Mouse (Mus musculus): ENCODE results near the gene Prom2. TPM values are rescaled to one million over a fixed set of nuclear protein-coding genes. Genes with fewer than 3 reads are reported as not detected.

Prom2 gene
- not detected for total RNA-seq (2023)

GRCm38 (mm10) chr2:127541185-127541584, at the start of gene Prom2:
TSS of gene Prom2 (minus strand) at chr2:127541467.

GRCm38 (mm10) chr2:127586694-127587513, 45.6 kb upstream of the Prom2 start, which contains the start of the genes Zfp661 and Mrps5:
TSS of gene Zfp661 (minus strand) at chr2:127587094.
TSS of gene Mrps5 (plus strand) at chr2:127587222.

GRCm38 (mm10) chr2:127522006-127522441, 19.2 kb downstream of the Prom2 start, which contains the start of gene Kcnip3:
TSS of gene Kcnip3 (minus strand) at chr2:127522094.

Other genes with a start within 250 kb of the Prom2 start
- gene Dusp2, start 205.3 kb downstream of the Prom2 start, total RNA-seq (2023) = 10 to 100 TPM; 44.8 to 47.5 TPM
- under 1 TPM; 0.13 to 0.15 TPM for gene Astl, start 202.8 kb downstream of the Prom2 start, total RNA-seq (2023)
- not detected for gene Adra2b, start 178.3 kb downstream of the Prom2 start, total RNA-seq (2023)
- gene Gpat2, start 116.3 kb downstream of the Prom2 start, total RNA-seq (2023) = not detected
- 1 to 10 TPM; 7.6 to 8.4 TPM for gene Fahd2a, start 96.9 kb downstream of the Prom2 start, total RNA-seq (2023)
- gene Kcnip3, start 19.4 kb downstream of the Prom2 start, total RNA-seq (2023) = 1 to 10 TPM in 1 of 2 experiments, under 1 TPM in 1; 0.95 to 1.5 TPM
- 1 to 10 TPM in 1 of 2 experiments, under 1 TPM in 1; 0.49 to 1.3 TPM for gene Zfp661, start 45.6 kb upstream of the Prom2 start, total RNA-seq (2023)
- gene Mrps5, start 45.8 kb upstream of the Prom2 start, total RNA-seq (2023) = 10 to 100 TPM; 45.7 to 52.9 TPM
- gene Mal, start 115.2 kb upstream of the Prom2 start, total RNA-seq (2023) = not detected
- gene Mall, start 188.5 kb upstream of the Prom2 start, total RNA-seq (2023) = not detected
- gene Nphp1, start 247.4 kb upstream of the Prom2 start, total RNA-seq (2023) = 1 to 10 TPM; 1.0 to 1.4 TPM